Mouse (Mus musculus) lung, postnatal 0 days (tissue): Measurements from ENCODE around the gene Lrguk.

ENCODE experiments used
- CTCF ChIP-seq: IDR thresholded peaks from 2 replicates; pipeline ENCODE4 v1.5.1; 2016; ENCODE audit warnings: antibody characterized with exemption, mild to moderate bottlenecking
- EP300 ChIP-seq: IDR thresholded peaks from 2 replicates; pipeline ENCODE4 v1.6.1; 2016; ENCODE audit warnings: antibody characterized with exemption, mild to moderate bottlenecking, control low read depth

DNA sequence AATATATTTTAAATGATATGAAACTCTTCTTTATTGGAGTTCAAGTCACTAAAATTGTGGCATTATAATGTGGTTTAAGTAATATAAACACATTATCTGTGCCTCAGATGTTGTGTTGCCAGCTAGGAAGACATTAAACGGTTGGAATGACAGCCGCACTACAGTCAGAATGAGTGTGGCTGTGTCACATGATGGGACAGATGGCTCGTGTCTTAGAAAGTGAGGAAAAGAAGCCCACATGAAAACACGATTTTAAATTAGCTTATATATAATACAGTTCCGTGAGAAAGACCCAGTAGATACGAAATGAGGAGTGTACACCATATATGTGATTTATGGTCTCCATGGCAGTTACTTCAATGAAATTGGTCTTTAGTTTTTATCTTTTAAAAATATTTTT, 82.2 kb downstream of the Lrguk start:
- TF ChIP-seq CTCF (no peak), EP300 (no peak)
